Mouse (Mus musculus) forebrain, embryonic 14.5 days (tissue): ENCODE results near the gene Zp1. TPM values are rescaled to one million over a fixed set of nuclear protein-coding genes. Genes with fewer than 3 reads are reported as not detected.

Experiments
- ATAC-seq: fragments of 200-750 bp; cut with Nextera tagmentation; 2 replicates; pipeline ENCODE4 v1.8.0; 2017; ENCODE audit warnings: mild to moderate bottlenecking, moderate library complexity
- DNase-seq: peaks from one replicate; pipeline ENCODE4 v3.0.0-alpha.2; 2015; ENCODE audit warnings: low spot score
- H3K27ac ChIP-seq: fragments of 300-500 bp; sonication (generic); 2 replicates; pipeline ENCODE4 v1.5.1; 2014; ENCODE audit warnings: low read depth, mild to moderate bottlenecking, control low read depth, low read length, moderate library complexity
- H3K27me3 ChIP-seq: fragments of 300-500 bp; sonication (generic); replicated peaks from 2 replicates; pipeline ENCODE4 v1.6.1; 2014; ENCODE audit warnings: low read length, control low read depth, mixed read lengths; ENCODE audit not compliant: control insufficient read depth, insufficient read depth
- H3K36me3 ChIP-seq: fragments of 300-500 bp; sonication (generic); 2 replicates; pipeline ENCODE4 v1.6.1; 2014; ENCODE audit warnings: low read length, control low read depth; ENCODE audit not compliant: control insufficient read depth, insufficient read depth
- H3K4me1 ChIP-seq: fragments of 300-500 bp; sonication (generic); 2 replicates; pipeline ENCODE4 v1.6.1; 2014; ENCODE audit warnings: antibody characterized with exemption, low read length, control low read depth; ENCODE audit not compliant: control insufficient read depth, insufficient read depth
- H3K4me2 ChIP-seq: fragments of 300-500 bp; sonication (generic); 2 replicates; pipeline ENCODE4 v1.6.1; 2014; ENCODE audit warnings: mild to moderate bottlenecking, control low read depth, low read length
- H3K4me3 ChIP-seq: fragments of 300-500 bp; sonication (generic); 2 replicates; pipeline ENCODE4 v1.5.1; 2014; ENCODE audit warnings: low read depth, low read length, control low read depth
- H3K9ac ChIP-seq: fragments of 300-500 bp; sonication (generic); 2 replicates; pipeline ENCODE4 v1.6.1; 2014; ENCODE audit warnings: mild to moderate bottlenecking, low read length, control low read depth, moderate library complexity
- H3K9me3 ChIP-seq: fragments of 300-500 bp; sonication (generic); replicated peaks from 2 replicates; pipeline ENCODE4 v1.6.1; 2016; ENCODE audit warnings: low read length, control low read depth, mixed read lengths; ENCODE audit not compliant: control insufficient read depth
- WGBS: fragments of 180-500 bp; shearing (Covaris S2); extraction: QIAGEN DNeasy Blood & Tissue Kit; methylation state at CpG from one replicate; pipeline ENCODE4 v1.1.7; 2014; 5-methylcytosine and 5-hydroxymethylcytosine counted together
- polyA plus RNA-seq: library from polyadenylated mRNA; unstranded; fragments of >200 nt; fragmentation: Nextera tagmentation; extraction: Ambion mirVana; gene quantifications from 2 replicates; pipeline ENCODE4 v1.2.1, GENCODE M21; 2014

The Zp1 gene
- polyA plus RNA-seq, 1 experiment from 2014 or later, result not detected

- no peaks in the 10 kb centered on the region for H3K27me3 ChIP-seq
- H3K4me2 ChIP-seq, result no peak overlapping the region
- H3K9ac ChIP-seq, result no peak overlapping the region
- H3K4me1 ChIP-seq, result no peaks in the 10 kb centered on the region
- H3K27ac ChIP-seq, result no peak overlapping the region
- ATAC-seq, result no peak
- no peaks in the 10 kb centered on the region for H3K36me3 ChIP-seq
- no peak overlapping the region for H3K4me3 ChIP-seq
- 88% methylated on average over 2 of the region's 2 CpGs for WGBS
- no peaks in the 10 kb centered on the region for H3K9me3 ChIP-seq
- DNase-seq, result no peak
These were observed 5.6 kb downstream of the Zp1 start for GRCm38 (mm10) chr19:10914870-10915269.

- H3K9ac ChIP-seq, result no peak overlapping the region
- DNase-seq, result no peak
These were observed 6.1 kb downstream of the Zp1 start for GRCm38 (mm10) chr19:10914291-10914690.

GRCm38 (mm10) chr19:10909087-10909721 lies 11.2 kb downstream of the Zp1 start:
- no peaks in the 10 kb centered on the region for H3K4me1 ChIP-seq
- no peak for DNase-seq
- H3K27ac ChIP-seq, result no peak overlapping the region
- no peaks in the 10 kb centered on the region for H3K27me3 ChIP-seq
- H3K36me3 ChIP-seq, result peaks cover 37% of the 10 kb centered on the region
- no peak overlapping the region for H3K4me3 ChIP-seq
- H3K4me2 ChIP-seq, result no peak overlapping the region
- ATAC-seq, result no peak
- H3K9ac ChIP-seq, result no peak overlapping the region
- WGBS, result 84% methylated on average over 6 of the region's 6 CpGs
- H3K9me3 ChIP-seq, result no peaks in the 10 kb centered on the region

More at GRCm38 (mm10) chr19:10914291-10914690, 6.1 kb downstream of the Zp1 start:
- H3K4me2 ChIP-seq, result no peak overlapping the region
- no peak for ATAC-seq
- H3K4me1 ChIP-seq, result no peaks in the 10 kb centered on the region
- peaks cover 2% of the 10 kb centered on the region; the same call in 1 of the 2 replicates for H3K36me3 ChIP-seq
- H3K27me3 ChIP-seq, result no peaks in the 10 kb centered on the region
- H3K27ac ChIP-seq, result no peak overlapping the region
- WGBS, result 82% methylated on average over 7 of the region's 7 CpGs
- H3K9me3 ChIP-seq, result no peaks in the 10 kb centered on the region
- H3K4me3 ChIP-seq, result no peak overlapping the region

- peaks cover 50% of the 10 kb centered on the region for H3K36me3 ChIP-seq
- ATAC-seq (0 out of 2 replicates have a peak, but pooled peaks have one; percentile 3), DNase-seq (peak; percentile 56)
- H3K4me2 ChIP-seq, result no peak overlapping the region
- H3K9me3 ChIP-seq, result no peaks in the 10 kb centered on the region
- H3K27ac ChIP-seq, result no peak overlapping the region
- H3K4me3 ChIP-seq, result no peak overlapping the region
- H3K9ac ChIP-seq, result no peak overlapping the region
- 72% methylated on average over 3 of the region's 3 CpGs for WGBS
- no peaks in the 10 kb centered on the region for H3K27me3 ChIP-seq
- H3K4me1 ChIP-seq, result no peaks in the 10 kb centered on the region
These were observed 12.5 kb downstream of the Zp1 start for GRCm38 (mm10) chr19:10907891-10908290.

- Histone ChIP-seq H3K4me2 (no peak overlapping the region), H3K27me3 (no peaks in the 10 kb centered on the region), H3K4me3 (no peak overlapping the region), H3K9ac (no peak overlapping the region), H3K4me1 (no peaks in the 10 kb centered on the region), H3K9me3 (no peaks in the 10 kb centered on the region), H3K36me3 (peaks cover 73% of the 10 kb centered on the region), H3K27ac (no peak overlapping the region)
- no peak for ATAC-seq
- DNase-seq, result no peak
- 87% methylated on average over 5 of the region's 5 CpGs for WGBS
These were observed 14.8 kb downstream of the Zp1 start for GRCm38 (mm10) chr19:10905728-10906000.

GRCm38 (mm10) chr19:10904927-10905727 lies 15.3 kb downstream of the Zp1 start:
- peak; percentile 30; the same call in 1 of the 2 replicates for ATAC-seq
- no peak for DNase-seq
- no peak overlapping the region for H3K9ac ChIP-seq
- H3K4me2 ChIP-seq, result no peak overlapping the region
- no peaks in the 10 kb centered on the region for H3K4me1 ChIP-seq
- no peak overlapping the region for H3K4me3 ChIP-seq
- no peaks in the 10 kb centered on the region for H3K9me3 ChIP-seq
- WGBS, result 66% methylated on average over 7 of the region's 7 CpGs
- H3K36me3 ChIP-seq, result peaks cover 78% of the 10 kb centered on the region
- H3K27me3 ChIP-seq, result no peaks in the 10 kb centered on the region
- no peak overlapping the region for H3K27ac ChIP-seq

- Histone ChIP-seq H3K9ac (no peak overlapping the region), H3K4me1 (no peaks in the 10 kb centered on the region), H3K36me3 (peaks cover 84% of the 10 kb centered on the region), H3K27ac (no peak overlapping the region), H3K9me3 (no peaks in the 10 kb centered on the region), H3K27me3 (no peaks in the 10 kb centered on the region), H3K4me2 (no peak overlapping the region), H3K4me3 (no peak overlapping the region)
- no peak for ATAC-seq
- DNase-seq, result no peak
- 98% methylated on average over 5 of the region's 5 CpGs for WGBS
These were observed 15.9 kb downstream of the Zp1 start for GRCm38 (mm10) chr19:10904512-10904911.

DNA sequence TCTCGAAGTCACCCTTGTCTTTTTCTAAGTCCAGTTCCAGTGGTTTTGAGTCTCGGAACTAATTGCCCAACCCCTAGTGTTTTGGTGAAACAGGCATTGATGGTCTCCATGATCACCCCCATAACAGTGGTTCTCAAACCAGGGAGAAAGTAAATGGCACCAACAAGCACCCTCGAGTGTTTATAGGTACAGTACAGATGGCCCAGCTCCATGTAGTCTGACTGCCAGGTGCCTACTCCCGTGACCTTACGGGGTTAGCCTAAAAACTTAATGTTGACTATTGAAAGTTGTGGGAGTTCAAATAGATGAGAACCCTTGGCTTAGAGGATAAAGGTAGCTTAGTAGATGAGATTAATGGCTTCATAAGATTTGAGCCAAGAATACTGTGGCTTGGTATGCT lies 19.4 kb downstream of the Zp1 start:
- no peak overlapping the region for H3K4me2 ChIP-seq
- H3K9ac ChIP-seq, result no peak overlapping the region
- no peak overlapping the region for H3K27ac ChIP-seq
- no peak for ATAC-seq
- 94% methylated on average over 5 of the region's 5 CpGs for WGBS
- no peak overlapping the region for H3K4me3 ChIP-seq
- no peak for DNase-seq
- H3K27me3 ChIP-seq, result no peaks in the 10 kb centered on the region
- H3K9me3 ChIP-seq, result no peaks in the 10 kb centered on the region
- peaks cover 10% of the 10 kb centered on the region for H3K4me1 ChIP-seq
- H3K36me3 ChIP-seq, result peaks cover 82% of the 10 kb centered on the region

GRCm38 (mm10) chr19:10900315-10900714 lies 20.1 kb downstream of the Zp1 start:
- Histone ChIP-seq H3K4me2 (no peak overlapping the region), H3K9ac (no peak overlapping the region), H3K27me3 (no peaks in the 10 kb centered on the region), H3K9me3 (no peaks in the 10 kb centered on the region), H3K36me3 (peaks cover 75% of the 10 kb centered on the region), H3K4me3 (no peak overlapping the region), H3K27ac (no peak overlapping the region), H3K4me1 (peaks cover 11% of the 10 kb centered on the region)
- ATAC-seq, result no peak
- 82% methylated on average over 6 of the region's 6 CpGs for WGBS
- DNase-seq, result no peak
